Mouse (Mus musculus) heart, adult 2 months (tissue): ENCODE measurements at regions not wholly inside any gene's neighbourhood (a gene's known extent, or its start where the extent isn't known, plus 50 kb on each side); places are given as distances from the start of the nearest gene placed in this dataset.

Experiments used
- CTCF ChIP-seq: fragments of 200-600 bp; IDR thresholded peaks from 2 replicates; pipeline ENCODE4 v1.8.1; 2022; ENCODE audit warnings: antibody characterized with exemption, mild to moderate bottlenecking, moderate library complexity
- POLR2A ChIP-seq: fragments of 200-500 bp; IDR thresholded peaks from 2 replicates; pipeline ENCODE4 v1.6.1; 2011; ENCODE audit warnings: mild to moderate bottlenecking, low read depth, low read length, control low read depth; ENCODE audit not compliant: insufficient read depth

DNA sequence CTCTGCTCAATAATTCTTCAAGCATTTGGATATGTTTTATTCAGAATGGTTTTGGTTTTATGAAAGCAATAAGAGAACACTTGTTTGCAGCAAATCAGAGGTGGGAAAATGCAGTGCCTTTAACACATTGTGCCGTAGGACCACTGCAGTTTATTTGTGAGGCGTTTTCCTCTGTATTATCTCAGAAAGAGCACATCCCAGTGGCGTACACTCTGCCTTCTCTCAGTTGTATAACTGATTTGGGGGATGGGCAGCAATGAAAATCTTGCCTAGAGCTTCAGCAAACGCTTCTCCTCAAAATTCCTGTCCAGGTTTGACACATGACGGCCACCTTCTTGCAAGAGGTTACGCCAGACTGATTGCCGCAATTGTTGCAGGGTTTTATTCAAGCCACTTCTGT lies 316.9 kb upstream of the Celf2 start:
- no peak for TF ChIP-seq POLR2A
- TF ChIP-seq CTCF = no peak
